Comparison of ENCODE assay signal across 26 mouse cellular contexts in genomic region chr16:12700088-12700487, GRCm38 (mm10).
"Had no signal": no experiment of that assay in that cellular context is flagged by ENCODE, and none has a peak within 500 bp of the region (broad histone marks: within the 10 kb centered on the region; RNA-seq: fewer than 3 reads in every experiment).

No protein-coding gene starts in this region.

- H3K27ac ChIP-seq: embryonic facial prominence, embryonic 10.5 days; embryonic facial prominence, embryonic 12.5 days; embryonic facial prominence, embryonic 13.5 days; embryonic facial prominence, embryonic 15.5 days; gastrocnemius, adult 2 months; heart, adult 2 months; heart, embryonic 10.5 days had no signal

- H3K4me2 ChIP-seq: embryonic facial prominence, embryonic 12.5 days; embryonic facial prominence, embryonic 13.5 days; embryonic facial prominence, embryonic 15.5 days; heart, embryonic 11.5 days; heart, embryonic 12.5 days had no signal

- DNase-seq: cerebellum, adult 18-20 months; cerebellum, adult 2 months; cerebellum, adult 8-10 months; cerebellum, adult 9-10 months; cerebellum, adult 9-11 months; cerebellum, postnatal 10 days; cerebellum, postnatal 14 days; cerebellum, postnatal 25 days; cerebellum, postnatal 36 days; embryo, embryonic 11 days; forebrain, postnatal 0 days; gastrocnemius, adult 2 months; gastrocnemius, postnatal 10 days; gastrocnemius, postnatal 14 days; gastrocnemius, postnatal 25 days; gastrocnemius, postnatal 36 days; heart, adult 18-20 months; heart, adult 2 months had no signal

- H3K9ac ChIP-seq: embryonic facial prominence, embryonic 12.5 days; embryonic facial prominence, embryonic 13.5 days; embryonic facial prominence, embryonic 15.5 days; forebrain, postnatal 0 days; heart, embryonic 12.5 days had no signal

- H3K27me3 ChIP-seq: embryonic facial prominence, embryonic 12.5 days; embryonic facial prominence, embryonic 15.5 days; heart, embryonic 12.5 days had no signal

- H3K4me1 ChIP-seq: embryonic facial prominence, embryonic 10.5 days; embryonic facial prominence, embryonic 12.5 days; embryonic facial prominence, embryonic 13.5 days; embryonic facial prominence, embryonic 15.5 days had no signal

- H3K36me3 ChIP-seq: embryonic facial prominence, embryonic 10.5 days; embryonic facial prominence, embryonic 12.5 days; embryonic facial prominence, embryonic 13.5 days; embryonic facial prominence, embryonic 15.5 days; heart, embryonic 10.5 days; heart, embryonic 12.5 days had no signal

- H3K9me3 ChIP-seq: embryonic facial prominence, embryonic 10.5 days; embryonic facial prominence, embryonic 12.5 days; embryonic facial prominence, embryonic 13.5 days; embryonic facial prominence, embryonic 15.5 days; heart, embryonic 10.5 days; heart, embryonic 12.5 days had no signal

- H3K4me3 ChIP-seq: embryonic facial prominence, embryonic 10.5 days; embryonic facial prominence, embryonic 12.5 days; embryonic facial prominence, embryonic 13.5 days; embryonic facial prominence, embryonic 15.5 days; erythroblast, embryonic 14.5 days; gastrocnemius, adult 2 months; heart, adult 2 months; heart, embryonic 10.5 days; heart, embryonic 12.5 days had no signal
